ENCODE assay signal across 13 mouse cellular contexts in the genomic region with DNA sequence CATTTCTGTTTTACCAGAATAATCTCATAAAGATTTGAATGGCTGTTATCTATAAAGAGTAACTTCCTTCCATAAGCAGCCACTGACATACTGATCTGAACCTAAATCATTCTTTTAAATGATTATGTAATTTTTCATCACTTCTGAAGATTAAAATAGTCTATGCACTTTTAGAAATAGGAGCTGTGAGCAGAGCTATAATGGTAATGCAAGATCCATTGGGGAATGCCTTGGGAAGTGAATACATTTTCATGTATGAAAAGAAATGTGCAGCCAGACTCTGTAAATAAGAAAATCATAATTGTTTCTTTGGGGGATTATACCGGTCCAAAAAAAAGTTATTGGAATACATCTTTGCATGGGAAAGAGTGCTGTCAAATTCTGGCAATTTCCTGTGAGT. TPM values are rescaled to one million over a fixed set of nuclear protein-coding genes. Genes with fewer than 3 reads are reported as not detected.
"Had no signal": no experiment of that assay in that cellular context is flagged by ENCODE, and none has a peak within 500 bp of the region (broad histone marks: within the 10 kb centered on the region; RNA-seq: fewer than 3 reads in every experiment).

No protein-coding gene starts in this region.

- DNase-seq: retina, postnatal 1 day; right cerebral cortex, adult 18-20 months; right cerebral cortex, postnatal 14 days; right cerebral cortex, postnatal 25 days; right cerebral cortex, postnatal 4 days; spleen, adult 18-20 months; thymus, adult 18-20 months; thymus, adult 2 months; thymus, postnatal 14 days; thymus, postnatal 25 days; thymus, postnatal 36 days; thymus, postnatal 4 days had no signal

RNA-seq across cellular contexts. Expression of a gene that starts 19.7 kb away (rescaled TPM):
- total RNA-seq: neutrophil, adult 5-6 weeks had no signal
